Mouse (Mus musculus) right cerebral cortex, adult 18-20 months (tissue): Measurements from ENCODE around the gene Stox2.
"Not testable (repeated sequence)": the region's sequence is repeated elsewhere in the genome, so short reads cannot be mapped to it uniquely, and the experiment has no call there.

Experiments used
- DNase-seq: peaks from one replicate; pipeline ENCODE4 v3.0.0; 2022; ENCODE audit warnings: mixed read lengths

Stox2 gene

GRCm38 (mm10) chr8:47446312-47447046 is at the start of gene Stox2:
TSS of gene Stox2 (minus strand) at chr8:47446362.
- DNase-seq = no peak

GRCm38 (mm10) chr8:47495428-47495827 is 49.3 kb upstream of the Stox2 start:
- no peak for DNase-seq

- DNase-seq = no peak
These were observed 48.5 kb upstream of the Stox2 start for GRCm38 (mm10) chr8:47494602-47495153.

- DNase-seq = no peak
These were observed 46.9 kb upstream of the Stox2 start for GRCm38 (mm10) chr8:47493106-47493505.

GRCm38 (mm10) chr8:47487231-47487630 is 41.1 kb upstream of the Stox2 start:
- no peak for DNase-seq

- DNase-seq = no peak
These were observed 36.4 kb upstream of the Stox2 start for GRCm38 (mm10) chr8:47482354-47483071.

GRCm38 (mm10) chr8:47480039-47480438 is 33.9 kb upstream of the Stox2 start:
- DNase-seq = no peak

- DNase-seq = peak; percentile 64
These were observed 15.5 kb upstream of the Stox2 start for GRCm38 (mm10) chr8:47461650-47462049.

GRCm38 (mm10) chr8:47459216-47459749 is 13.1 kb upstream of the Stox2 start:
- no peak for DNase-seq

- DNase-seq = no peak
These were observed 12.4 kb upstream of the Stox2 start for GRCm38 (mm10) chr8:47458591-47458990.

GRCm38 (mm10) chr8:47449211-47449610 is 3.0 kb upstream of the Stox2 start:
- not testable (repeated sequence) for DNase-seq

GRCm38 (mm10) chr8:47439271-47439670 is 6.9 kb downstream of the Stox2 start:
- DNase-seq = no peak

- no peak for DNase-seq
These were observed 8.2 kb downstream of the Stox2 start for GRCm38 (mm10) chr8:47437976-47438375.

GRCm38 (mm10) chr8:47435861-47436260 is 10.3 kb downstream of the Stox2 start:
- DNase-seq = no peak

GRCm38 (mm10) chr8:47435412-47435811 is 10.8 kb downstream of the Stox2 start:
- DNase-seq = no peak

- peak; percentile 46 for DNase-seq
These were observed 14.9 kb downstream of the Stox2 start for GRCm38 (mm10) chr8:47431263-47431662.

- not testable (repeated sequence) for DNase-seq
These were observed 32.0 kb downstream of the Stox2 start for GRCm38 (mm10) chr8:47414258-47414525.

GRCm38 (mm10) chr8:47413524-47414257 is 32.5 kb downstream of the Stox2 start:
- DNase-seq = peak; percentile 57

- peak; percentile 11 for DNase-seq
These were observed 33.3 kb downstream of the Stox2 start for GRCm38 (mm10) chr8:47412696-47413523.

- DNase-seq = peak; percentile 15
These were observed 34.0 kb downstream of the Stox2 start for GRCm38 (mm10) chr8:47411994-47412695.

GRCm38 (mm10) chr8:47411321-47411720 is 34.8 kb downstream of the Stox2 start:
- DNase-seq = no peak

- no peak for DNase-seq
These were observed 37.1 kb downstream of the Stox2 start for GRCm38 (mm10) chr8:47409061-47409460.
